Mouse (Mus musculus): ENCODE results near the gene Tcf3. TPM values are rescaled to one million over a fixed set of nuclear protein-coding genes. Genes with fewer than 3 reads are reported as not detected.

The Tcf3 gene
- total and polyA plus RNA-seq, 3 experiments, result 16.5 to 25.0 (median 18.0) TPM

DNA sequence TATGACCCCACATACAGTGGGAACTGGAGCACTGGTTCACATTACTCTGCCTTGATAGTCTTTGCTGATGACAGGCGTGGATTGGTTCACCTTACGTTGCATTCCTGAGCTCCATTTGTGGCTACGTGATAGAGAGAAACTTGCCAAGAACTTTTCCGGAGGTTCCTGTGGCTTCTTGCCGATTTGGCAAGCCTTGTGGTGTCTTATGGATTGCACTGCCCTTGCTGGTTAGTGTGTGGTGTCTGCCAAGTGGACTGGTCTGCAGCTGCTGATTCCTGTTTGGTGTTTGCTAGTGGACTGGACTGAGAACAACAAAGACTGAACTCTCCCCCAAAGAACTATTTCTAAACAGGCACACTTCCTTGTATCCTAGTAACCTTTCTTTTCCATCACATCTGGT lies 21.3 kb upstream of the Tcf3 start:
- Histone ChIP-seq H3K36me3 (ENCODE audit: control insufficient read depth, insufficient read depth, low read length) (no peaks in the 10 kb centered on the region), H3K9ac (ENCODE audit: low read depth, low read length) (no peak overlapping the region), H3K4me3 (no peak overlapping the region), H3K27ac (no peak overlapping the region), H3K79me2 (replicated peaks; ENCODE audit: control insufficient read depth, insufficient read depth, low read length) (no peaks in the 10 kb centered on the region), H3K27me3 (ENCODE audit: control insufficient read depth, insufficient read depth, low read length) (no peaks in the 10 kb centered on the region), H3K4me1 (ENCODE audit: control insufficient read depth, insufficient read depth, low read length) (no peaks in the 10 kb centered on the region)
- TF ChIP-seq POLR2A (IDR thresholded peaks at IDR 0.05; ENCODE audit: insufficient read depth, low read depth, low read length) (no peak), CTCF (IDR thresholded peaks at IDR 0.05) (no peak), EP300 (IDR thresholded peaks at IDR 0.05; ENCODE audit: insufficient read depth, low read depth, low read length) (no peak)
- no peak for DNase-seq
- WGBS, result 76% methylated on average over 5 of the region's 5 CpGs
- intact Hi-C loops (cut with DNase I), result no loop called here

DNA sequence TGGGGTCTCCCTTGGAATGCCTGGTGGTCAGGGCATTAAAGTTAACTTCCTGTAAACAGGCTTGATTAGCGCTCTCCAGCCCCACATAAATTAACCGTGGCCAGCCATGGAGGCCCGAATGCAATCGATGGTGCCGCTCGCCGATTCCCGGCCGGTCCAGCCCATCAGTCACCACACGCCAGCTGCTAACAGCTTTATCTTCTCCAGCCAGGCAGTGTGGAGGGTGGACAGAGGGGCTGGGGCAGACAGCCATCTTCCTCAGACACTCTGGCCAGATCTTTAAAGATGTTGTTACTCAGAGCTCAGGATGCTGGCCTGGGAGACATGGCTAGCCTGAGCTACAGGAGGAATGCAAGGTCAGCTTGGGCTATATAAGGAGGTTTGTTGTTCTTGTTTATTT lies 20.2 kb upstream of the Tcf3 start:
- no peaks in the 10 kb centered on the region for H3K36me3 ChIP-seq (ENCODE audit: control insufficient read depth, insufficient read depth, low read length)
- no peaks in the 10 kb centered on the region for H3K27me3 ChIP-seq (ENCODE audit: control insufficient read depth, insufficient read depth, low read length)
- H3K79me2 ChIP-seq (replicated peaks; ENCODE audit: control insufficient read depth, insufficient read depth, low read length), result no peaks in the 10 kb centered on the region
- 59% methylated on average over 10 of the region's 10 CpGs for WGBS
- DNase-seq, result no peak
- H3K4me1 ChIP-seq (ENCODE audit: control insufficient read depth, insufficient read depth, low read length), result no peaks in the 10 kb centered on the region
- TF ChIP-seq CTCF (IDR thresholded peaks at IDR 0.05) (no peak), POLR2A (IDR thresholded peaks at IDR 0.05; ENCODE audit: insufficient read depth, low read depth, low read length) (no peak), EP300 (IDR thresholded peaks at IDR 0.05; ENCODE audit: insufficient read depth, low read depth, low read length) (no peak)
- no peak overlapping the region for H3K4me3 ChIP-seq
- intact Hi-C loops (cut with DNase I), result no loop called here
- no peak overlapping the region for H3K27ac ChIP-seq
- no peak overlapping the region for H3K9ac ChIP-seq (ENCODE audit: low read depth, low read length)

DNA sequence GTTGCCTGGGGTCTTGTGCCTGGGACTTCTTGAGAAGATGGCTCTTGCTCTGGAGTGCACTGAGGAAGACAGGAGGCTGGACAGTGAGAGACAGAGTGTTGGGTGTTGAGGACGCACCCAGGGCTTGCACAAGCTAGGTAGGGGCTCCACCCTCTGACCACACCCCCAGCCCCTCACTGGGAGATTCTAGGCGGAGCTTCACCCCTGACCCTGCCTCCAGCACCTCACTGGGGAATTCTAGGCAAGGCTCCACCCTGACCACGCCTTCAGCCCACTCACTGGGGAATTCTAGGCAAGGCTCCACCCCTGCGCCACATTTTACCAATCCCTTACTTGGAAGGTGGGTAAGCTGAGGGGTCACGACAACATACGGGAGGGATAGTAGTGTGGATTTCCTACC lies 17.2 kb upstream of the Tcf3 start:
- Histone ChIP-seq H3K4me1 (ENCODE audit: control insufficient read depth, insufficient read depth, low read length) (peaks cover 1% of the 10 kb centered on the region; the same call in 1 of the 2 replicates), H3K27me3 (ENCODE audit: control insufficient read depth, insufficient read depth, low read length) (no peaks in the 10 kb centered on the region), H3K36me3 (ENCODE audit: control insufficient read depth, insufficient read depth, low read length) (no peaks in the 10 kb centered on the region), H3K79me2 (replicated peaks; ENCODE audit: control insufficient read depth, insufficient read depth, low read length) (no peaks in the 10 kb centered on the region), H3K4me3 (no peak overlapping the region), H3K9ac (ENCODE audit: low read depth, low read length) (no peak overlapping the region), H3K27ac (no peak overlapping the region)
- TF ChIP-seq CTCF (IDR thresholded peaks at IDR 0.05) (no peak), POLR2A (IDR thresholded peaks at IDR 0.05; ENCODE audit: insufficient read depth, low read depth, low read length) (no peak), EP300 (IDR thresholded peaks at IDR 0.05; ENCODE audit: insufficient read depth, low read depth, low read length) (no peak)
- WGBS, result 13% methylated on average over 6 of the region's 6 CpGs
- intact Hi-C loops (cut with DNase I), result no loop called here
- no peak for DNase-seq

DNA sequence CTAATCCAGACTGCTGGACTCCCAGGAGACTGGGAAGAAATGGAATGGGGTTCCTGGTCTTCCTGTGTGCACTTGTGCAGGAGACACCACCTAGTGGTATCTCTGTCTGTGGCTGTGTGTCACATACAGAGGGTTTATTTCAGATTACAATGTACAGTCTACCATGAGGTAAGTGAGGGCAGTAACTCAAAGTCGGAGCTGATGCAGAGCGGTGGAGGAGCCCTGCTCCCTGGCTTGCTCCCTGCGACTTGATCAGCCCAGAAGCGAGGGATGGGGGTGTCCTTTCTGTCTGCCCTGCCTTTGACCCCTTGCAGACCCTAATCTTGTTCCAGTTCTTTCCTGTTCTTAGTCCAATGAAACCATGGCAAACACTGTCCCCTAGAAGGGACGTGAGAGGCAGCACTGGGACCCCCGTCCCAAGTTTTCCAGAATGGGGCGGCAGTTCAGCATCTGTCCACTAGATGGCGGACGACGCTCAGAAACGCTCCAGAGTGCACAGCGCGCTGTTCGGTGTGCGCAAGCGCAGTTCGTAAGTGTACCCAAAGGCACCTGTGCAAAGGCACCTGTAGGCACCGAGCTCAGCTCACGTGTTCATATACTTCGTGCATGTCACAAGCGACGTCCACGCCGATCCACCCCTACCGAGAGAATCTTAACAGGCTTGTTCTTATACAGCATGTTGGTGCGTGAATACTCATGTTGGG lies 12.6 kb upstream of the Tcf3 start:
- DNase-seq, result peak; percentile 76 to 83
- Histone ChIP-seq H3K27ac (no peak overlapping the region), H3K4me1 (ENCODE audit: control insufficient read depth, insufficient read depth, low read length) (peaks cover 1% of the 10 kb centered on the region; the same call in 1 of the 2 replicates), H3K4me3 (no peak overlapping the region), H3K36me3 (ENCODE audit: control insufficient read depth, insufficient read depth, low read length) (no peaks in the 10 kb centered on the region), H3K27me3 (ENCODE audit: control insufficient read depth, insufficient read depth, low read length) (no peaks in the 10 kb centered on the region), H3K79me2 (replicated peaks; ENCODE audit: control insufficient read depth, insufficient read depth, low read length) (no peaks in the 10 kb centered on the region), H3K9ac (ENCODE audit: low read depth, low read length) (no peak overlapping the region)
- TF ChIP-seq POLR2A (IDR thresholded peaks at IDR 0.05; ENCODE audit: insufficient read depth, low read depth, low read length) (no peak), EP300 (IDR thresholded peaks at IDR 0.05; ENCODE audit: insufficient read depth, low read depth, low read length) (peak; percentile 90)
- 9% methylated on average over 26 of the region's 26 CpGs for WGBS
- intact Hi-C loops (cut with DNase I), result loop anchor here (1.0 kb wide), 2 partner anchors 63 to 115 kb away; partner anchors contain the start of gene Rexo1

DNA sequence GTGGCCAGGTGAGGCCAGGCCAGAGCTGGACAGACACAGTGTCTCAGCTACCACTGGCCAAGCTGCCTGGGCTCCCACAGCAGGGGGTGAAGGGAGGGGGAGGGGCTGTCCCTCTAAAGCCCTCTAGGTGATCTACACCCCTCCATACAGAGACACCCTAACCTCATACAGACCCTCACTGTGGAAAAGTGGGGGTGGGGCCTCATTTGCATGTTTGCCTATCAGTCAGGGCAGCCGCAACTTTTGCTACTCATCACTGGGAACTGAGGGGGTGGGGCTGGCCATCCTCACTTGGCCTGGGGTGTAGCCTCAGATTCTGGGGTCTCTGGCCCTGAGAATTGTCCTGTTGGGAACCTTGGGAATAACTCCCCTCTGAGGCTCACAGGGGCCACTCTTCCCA lies 11.6 kb upstream of the Tcf3 start:
- no peak for DNase-seq
- H3K27me3 ChIP-seq (ENCODE audit: control insufficient read depth, insufficient read depth, low read length), result no peaks in the 10 kb centered on the region
- no peaks in the 10 kb centered on the region for H3K36me3 ChIP-seq (ENCODE audit: control insufficient read depth, insufficient read depth, low read length)
- no peak for TF ChIP-seq EP300 (IDR thresholded peaks at IDR 0.05; ENCODE audit: insufficient read depth, low read depth, low read length)
- TF ChIP-seq CTCF (IDR thresholded peaks at IDR 0.05), result no peak
- no peak for TF ChIP-seq POLR2A (IDR thresholded peaks at IDR 0.05; ENCODE audit: insufficient read depth, low read depth, low read length)
- no peak overlapping the region for H3K27ac ChIP-seq
- WGBS, result 91% methylated on average over 1 of the region's 1 CpGs
- intact Hi-C loops (cut with DNase I), result no loop called here
- no peak overlapping the region for H3K9ac ChIP-seq (ENCODE audit: low read depth, low read length)
- peaks cover 1% of the 10 kb centered on the region; the same call in 1 of the 2 replicates for H3K4me1 ChIP-seq (ENCODE audit: control insufficient read depth, insufficient read depth, low read length)
- H3K79me2 ChIP-seq (replicated peaks; ENCODE audit: control insufficient read depth, insufficient read depth, low read length), result no peaks in the 10 kb centered on the region
- H3K4me3 ChIP-seq, result no peak overlapping the region

DNA sequence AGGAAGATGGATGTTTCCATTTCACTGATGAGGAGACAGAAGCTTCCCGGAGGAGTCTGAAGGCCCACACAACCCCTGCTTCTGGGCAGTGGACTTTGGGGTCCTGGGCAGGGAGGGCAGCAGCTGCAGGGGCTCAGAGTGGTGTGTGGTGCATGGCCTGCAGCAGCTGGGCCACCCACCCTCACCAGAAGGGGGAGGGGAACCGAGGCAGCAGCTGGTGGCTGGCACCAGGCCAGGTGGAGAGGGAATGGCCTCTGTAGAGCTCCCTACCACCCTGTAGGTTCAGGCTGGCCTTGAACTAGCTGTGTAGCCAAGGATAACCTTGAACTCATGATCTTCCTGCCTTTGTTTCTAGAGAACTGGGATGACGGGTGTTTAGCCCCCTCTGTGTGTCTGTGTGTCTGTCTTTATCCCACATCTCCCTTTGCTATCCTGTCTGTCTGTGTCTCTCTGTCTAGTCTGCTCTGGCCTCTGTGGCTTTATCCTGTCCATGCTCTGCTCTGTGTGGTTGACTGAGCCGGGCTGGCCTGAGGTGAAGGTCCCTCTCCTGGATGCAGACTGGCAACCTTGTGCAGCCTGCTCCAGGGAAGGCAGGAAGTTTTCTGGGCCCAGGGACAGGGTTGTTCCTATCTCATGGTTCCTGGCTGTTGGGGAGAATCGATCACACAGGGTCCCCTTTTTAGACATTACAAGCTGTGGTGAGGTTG lies 11.0 kb upstream of the Tcf3 start:
- H3K4me3 ChIP-seq, result no peak overlapping the region
- intact Hi-C loops (cut with DNase I), result no loop called here
- peaks cover 1% of the 10 kb centered on the region; the same call in 1 of the 2 replicates for H3K4me1 ChIP-seq (ENCODE audit: control insufficient read depth, insufficient read depth, low read length)
- WGBS, result 42% methylated on average over 5 of the region's 5 CpGs
- TF ChIP-seq EP300 (IDR thresholded peaks at IDR 0.05; ENCODE audit: insufficient read depth, low read depth, low read length) (no peak), POLR2A (IDR thresholded peaks at IDR 0.05; ENCODE audit: insufficient read depth, low read depth, low read length) (no peak), CTCF (IDR thresholded peaks at IDR 0.05) (no peak)
- H3K9ac ChIP-seq (ENCODE audit: low read depth, low read length), result no peak overlapping the region
- H3K27ac ChIP-seq, result no peak overlapping the region
- H3K27me3 ChIP-seq (ENCODE audit: control insufficient read depth, insufficient read depth, low read length), result no peaks in the 10 kb centered on the region
- H3K36me3 ChIP-seq (ENCODE audit: control insufficient read depth, insufficient read depth, low read length), result no peaks in the 10 kb centered on the region
- no peaks in the 10 kb centered on the region for H3K79me2 ChIP-seq (replicated peaks; ENCODE audit: control insufficient read depth, insufficient read depth, low read length)
- no peak for DNase-seq
